Mouse (Mus musculus): Measurements from ENCODE around the gene Senp7.

DNA sequence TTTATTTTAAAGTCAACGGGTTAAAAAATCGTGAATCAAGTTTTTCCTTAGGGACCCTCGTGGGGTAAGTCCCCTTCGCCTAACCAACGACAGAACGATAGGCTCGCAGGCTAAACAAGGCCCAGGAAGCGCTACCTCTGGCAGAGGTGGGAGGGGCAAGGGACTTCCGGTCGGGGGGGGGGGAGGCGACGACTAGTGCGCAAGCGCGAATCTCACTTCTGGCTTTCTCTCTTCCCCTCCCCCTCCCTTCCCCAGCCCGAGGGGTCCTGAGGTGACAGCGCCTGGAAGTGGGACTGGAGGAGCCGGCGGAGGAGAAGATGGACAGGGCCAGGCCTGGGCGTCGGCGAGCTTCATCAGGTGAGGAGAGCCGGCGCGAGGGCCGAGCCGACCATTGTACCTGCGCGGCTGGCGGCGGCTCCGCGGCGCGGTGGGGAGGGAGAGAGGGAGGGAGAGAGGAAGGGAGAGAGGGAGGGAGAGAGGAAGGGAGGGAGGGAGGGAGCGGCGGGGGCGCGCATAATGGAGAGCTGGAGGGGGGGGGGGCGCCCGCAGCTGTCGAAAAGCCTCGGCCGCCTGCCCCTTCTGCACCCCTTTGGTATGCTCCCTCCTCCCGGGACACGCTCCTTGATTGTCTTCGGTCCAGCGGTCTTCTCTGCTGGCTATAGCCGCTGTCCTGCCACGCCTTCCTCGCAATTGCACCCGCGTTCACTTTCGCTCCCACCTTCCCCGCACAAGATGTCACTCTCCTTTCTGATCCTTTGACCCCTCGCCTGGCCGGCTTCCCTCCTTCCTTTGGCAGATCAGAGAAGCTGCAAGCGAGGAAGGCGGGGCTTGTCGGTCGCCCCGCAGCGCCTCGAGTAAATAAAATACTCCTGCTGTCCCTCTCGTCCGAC, 27.3 kb downstream of the Senp7 start:
- TF ChIP-seq GATA1 (IDR thresholded peaks at IDR 0.05; ENCODE audit: borderline replicate concordance, low read length) (no peak), FLI1 (IDR thresholded peaks at IDR 0.05; ENCODE audit: low read length) (peak; percentile 69; the same call in 1 of the 2 replicates)

Data from megakaryocyte, embryonic 14.5 days (primary cell).